Mouse (Mus musculus): ENCODE measurements around the gene Aqp8.

Gene Aqp8

DNA sequence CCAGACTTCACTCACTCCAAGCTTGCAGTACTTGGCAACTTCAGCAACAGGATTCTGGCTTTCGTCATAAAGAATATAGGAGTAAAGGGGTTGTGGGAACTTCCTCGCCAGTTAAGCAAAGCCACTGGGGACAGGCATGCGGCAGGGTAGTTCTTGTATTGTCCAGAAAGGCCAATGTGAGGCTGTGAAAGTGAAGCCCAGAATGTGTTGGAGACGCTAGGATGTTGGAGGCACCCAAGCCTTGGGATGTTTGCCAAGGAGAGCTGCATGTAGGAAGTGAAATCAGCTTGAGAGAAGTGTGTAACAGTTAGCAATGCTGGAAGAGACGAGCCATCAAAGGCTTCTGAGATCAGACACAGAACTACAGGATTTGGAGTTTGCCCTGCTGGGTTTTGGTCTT lies 25.6 kb downstream of the Aqp8 start:
- no peak for DNase-seq (ENCODE audit: low read depth, low spot score)

DNA sequence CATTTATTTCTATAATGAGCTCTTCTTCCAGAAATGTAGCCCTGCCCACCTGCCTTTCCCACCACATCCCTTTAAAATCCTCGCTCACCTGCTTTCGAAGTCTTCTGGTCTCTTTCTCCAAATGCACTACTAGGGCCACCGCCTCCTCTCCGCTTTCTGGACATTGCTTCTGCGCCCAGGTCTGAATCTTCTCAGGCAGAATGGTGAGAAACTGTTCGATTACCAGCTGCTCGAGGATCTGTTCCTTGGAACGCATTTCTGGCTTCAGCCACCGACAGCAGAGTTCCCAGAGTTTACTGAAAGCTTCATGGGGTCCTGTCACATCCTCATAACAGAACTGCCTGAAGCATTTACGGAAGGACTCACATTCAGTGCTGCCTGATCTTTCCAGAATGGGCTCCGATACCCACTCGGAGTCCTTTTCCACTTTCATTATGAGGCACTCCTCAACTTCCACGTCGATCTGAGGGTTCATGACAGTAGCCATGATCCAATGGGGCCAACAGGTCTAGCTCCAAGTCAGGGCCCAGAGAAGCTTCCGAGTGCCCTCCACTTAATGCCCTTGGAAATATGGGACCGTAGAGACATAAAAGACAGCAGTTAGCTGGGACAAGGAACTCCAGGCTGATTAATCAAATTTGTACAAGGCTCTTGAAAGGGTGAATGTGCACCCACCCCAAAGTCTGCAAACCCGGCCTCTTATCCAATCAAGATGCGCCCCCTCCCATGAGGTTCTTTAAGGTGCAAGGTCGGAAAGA lies 37.6 kb downstream of the Aqp8 start:
- no peak for DNase-seq (ENCODE audit: low read depth, low spot score)

DNA sequence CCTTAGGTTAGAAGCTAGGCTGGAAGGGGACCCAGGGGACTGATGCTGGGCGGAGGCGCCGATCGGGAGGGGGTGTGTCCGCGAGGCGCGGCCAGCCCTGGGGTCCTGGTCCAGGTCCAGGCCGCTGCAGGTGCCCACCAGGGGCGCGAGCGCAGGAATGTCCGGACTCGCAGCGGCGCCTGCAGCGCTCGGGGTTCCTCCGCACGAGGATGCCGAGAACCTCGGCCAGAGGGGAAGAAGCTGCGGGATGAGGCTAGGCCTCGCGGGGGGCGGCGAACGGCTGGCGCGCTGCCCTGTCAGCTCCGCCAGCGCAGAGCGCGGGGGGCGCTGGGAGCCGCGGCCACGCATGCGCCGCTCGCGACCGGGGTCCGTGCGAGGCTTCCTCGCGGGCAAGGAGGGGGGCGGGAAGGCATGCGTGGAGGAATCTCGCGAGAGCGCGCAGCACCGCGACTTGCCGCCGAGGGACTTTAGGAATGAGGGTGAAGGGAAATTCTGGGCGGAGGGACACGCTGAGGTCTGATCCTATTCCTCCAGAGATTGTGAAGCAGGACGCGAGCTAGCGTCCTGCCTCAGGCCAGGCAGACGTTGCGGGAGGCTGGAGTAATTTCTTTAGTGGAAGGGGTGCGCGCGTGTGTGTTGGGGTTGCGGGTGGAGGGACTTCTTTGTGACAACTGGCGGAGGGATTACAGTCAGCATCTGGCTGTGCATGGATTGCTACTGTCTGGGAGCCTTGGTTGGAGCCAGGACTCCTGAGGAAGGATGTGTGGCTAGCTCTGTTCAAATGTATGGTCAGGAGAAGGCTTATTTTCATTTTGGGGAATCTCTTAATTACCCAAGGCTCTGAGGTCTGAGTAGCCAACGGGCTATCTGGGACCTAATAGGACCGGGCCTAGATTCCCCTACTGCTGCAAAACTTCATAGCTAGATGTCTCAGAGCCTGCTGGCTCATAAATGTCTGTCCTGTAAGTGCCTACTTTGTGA lies 38.4 kb downstream of the Aqp8 start, which contains the start of gene Zkscan2:
Gene Zkscan2 (minus strand): TSS at position 211 of the 981 bp plus-strand sequence.
- DNase-seq (ENCODE audit: low read depth, low spot score), result peak; percentile 89

DNA sequence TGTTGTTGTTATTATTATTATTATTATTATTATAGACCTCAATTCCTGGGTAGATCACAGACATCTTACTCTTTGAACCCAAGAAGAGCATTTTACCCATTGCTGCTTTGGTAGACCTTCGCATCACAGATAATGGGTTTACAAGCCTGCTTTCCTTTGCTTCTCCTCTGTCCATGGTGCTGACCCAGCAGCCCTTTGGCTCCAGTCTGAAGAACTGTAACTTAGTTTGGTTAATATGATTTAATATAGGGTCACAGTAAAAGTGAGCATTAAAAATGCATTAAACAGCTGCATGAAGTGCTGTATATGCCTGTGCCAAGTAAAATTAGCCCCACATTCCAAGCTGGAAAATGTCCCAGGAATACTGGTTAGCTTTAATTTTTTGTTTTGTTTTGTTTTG lies 41.3 kb downstream of the Aqp8 start:
- DNase-seq (ENCODE audit: low read depth, low spot score), result peak; percentile 35

DNA sequence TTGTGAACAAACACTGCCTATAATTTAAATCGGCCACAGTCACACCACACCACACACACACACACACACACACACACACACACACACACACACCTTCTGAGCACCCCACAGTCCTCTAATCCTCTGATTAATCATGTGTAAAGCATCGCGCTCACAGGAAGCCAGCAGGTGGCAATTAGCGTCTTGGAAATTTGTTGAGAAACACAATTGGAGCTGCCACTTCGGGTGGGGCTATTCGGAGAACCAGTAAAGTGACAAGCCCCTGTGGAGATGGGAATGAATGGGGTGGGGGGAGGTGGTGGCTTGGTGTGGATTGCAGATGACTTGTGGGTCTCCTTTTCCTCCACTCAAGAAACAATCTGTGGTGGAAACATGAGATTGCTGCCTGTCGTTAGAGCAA lies 45.9 kb downstream of the Aqp8 start:
- no peak for DNase-seq (ENCODE audit: low read depth, low spot score)
